7 mouse cellular contexts compared by ENCODE assay signal in the genomic region with DNA sequence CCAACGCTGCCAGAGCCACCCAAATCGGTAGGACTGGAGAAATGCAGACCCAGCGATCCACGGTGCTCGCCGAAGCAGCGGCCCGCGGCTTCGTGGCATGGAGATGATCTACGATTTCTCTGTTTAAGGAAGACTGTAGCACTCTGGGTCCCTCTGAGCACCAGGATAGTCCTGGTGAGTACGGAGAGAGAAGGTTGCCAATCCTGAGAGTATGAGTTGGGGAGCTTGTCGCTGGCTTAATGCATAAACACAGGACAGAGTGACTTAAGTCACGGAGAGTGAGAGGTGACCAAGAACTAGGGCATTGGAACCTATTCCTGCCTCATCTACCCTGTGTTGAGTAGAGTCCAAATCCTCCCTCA. TPM values are rescaled to one million over a fixed set of nuclear protein-coding genes. Genes with fewer than 3 reads are reported as not detected.
A peak's percentile ranks its signal among the peaks of the same experiment; 100 is the strongest.
DNase-seq lines count a peak whose midpoint lies in the region; ATAC-seq and TF ChIP-seq lines count a peak whose summit lies in the region.

No protein-coding gene starts in this region.

- peak overlapping the region; percentile 87 for H3K4me3 ChIP-seq in lung, embryonic 15.5 days
- H3K4me3 ChIP-seq in forebrain, embryonic 10.5 days: peak overlapping the region; percentile 89
- peak overlapping the region; percentile 86 for H3K4me3 ChIP-seq in limb, embryonic 12.5 days (replicated peaks)
- H3K4me3 ChIP-seq in olfactory bulb, adult 2 months (ENCODE audit: insufficient read depth, low read depth, low read length): peak overlapping the region; percentile 65

- under 1% methylated on average over 14 of the region's 14 CpGs for WGBS in lung, embryonic 15.5 days
- under 1% methylated on average over 14 of the region's 14 CpGs for WGBS in forebrain, embryonic 10.5 days
- 0% methylated on average over 14 of the region's 14 CpGs for WGBS in limb, embryonic 12.5 days
- 2% methylated on average over 14 of the region's 14 CpGs for WGBS in olfactory bulb, adult 2 months

- H3K4me1 ChIP-seq in lung, embryonic 15.5 days: peaks cover 25% of the 10 kb centered on the region
- H3K4me1 ChIP-seq in forebrain, embryonic 10.5 days: peaks cover 27% of the 10 kb centered on the region
- peaks cover 20% of the 10 kb centered on the region for H3K4me1 ChIP-seq in limb, embryonic 12.5 days (replicated peaks)
- H3K4me1 ChIP-seq in olfactory bulb, adult 2 months (ENCODE audit: control insufficient read depth, insufficient read depth, low read length): peaks cover 7% of the 10 kb centered on the region

- TF ChIP-seq CTCF in olfactory bulb, adult 2 months (IDR thresholded peaks at IDR 0.05; ENCODE audit: insufficient read depth, low read depth, low read length): no peak

- no peaks in the 10 kb centered on the region for H3K9me3 ChIP-seq in lung, embryonic 15.5 days
- H3K9me3 ChIP-seq in forebrain, embryonic 10.5 days: no peaks in the 10 kb centered on the region
- no peaks in the 10 kb centered on the region for H3K9me3 ChIP-seq in limb, embryonic 12.5 days

- ATAC-seq in lung, embryonic 15.5 days (ENCODE audit: borderline replicate concordance, extremely low read depth, low FRiP score, low TSS enrichment): peak; percentile 3; the same call in 1 of the 2 replicates
- peak; percentile 4; the same call in 1 of the 2 replicates for ATAC-seq in limb, embryonic 12.5 days (ENCODE audit: insufficient number of reproducible peaks, insufficient read depth, low FRiP score, low TSS enrichment, low read depth)
- no peak for ATAC-seq in inflammation-experienced regulatory T-cells, adult 6 months

- TF ChIP-seq POLR2A in olfactory bulb, adult 2 months (IDR thresholded peaks at IDR 0.05; ENCODE audit: insufficient read depth, low read depth, low read length): no peak

- DNase-seq in lung, postnatal 10 days: no peak
- DNase-seq in forebrain, embryonic 10.5 days (ENCODE audit: extremely low spot score, low spot score): no peak
- no peak for DNase-seq in cerebellum, adult 11-12 months

- no peaks in the 10 kb centered on the region for H3K27me3 ChIP-seq in lung, embryonic 15.5 days
- H3K27me3 ChIP-seq in forebrain, embryonic 10.5 days (ENCODE audit: poor library complexity, severe bottlenecking): no peaks in the 10 kb centered on the region
- H3K27me3 ChIP-seq in limb, embryonic 12.5 days: no peaks in the 10 kb centered on the region

- H3K36me3 ChIP-seq in lung, embryonic 15.5 days: peaks cover 38% of the 10 kb centered on the region
- peaks cover 67% of the 10 kb centered on the region for H3K36me3 ChIP-seq in forebrain, embryonic 10.5 days (replicated peaks)
- peaks cover 61% of the 10 kb centered on the region for H3K36me3 ChIP-seq in limb, embryonic 12.5 days

- H3K27ac ChIP-seq in lung, embryonic 15.5 days: peak overlapping the region; percentile 97
- H3K27ac ChIP-seq in forebrain, embryonic 10.5 days: peak overlapping the region; percentile 94
- H3K27ac ChIP-seq in limb, embryonic 12.5 days: peak overlapping the region; percentile 97
- 0 out of 2 replicates have a peak overlapping the region, but pooled peaks have one; percentile 27 for H3K27ac ChIP-seq in olfactory bulb, adult 2 months (ENCODE audit: insufficient read depth, low read depth, low read length)

- H3K9ac ChIP-seq in lung, embryonic 15.5 days: peak overlapping the region; percentile 93
- H3K9ac ChIP-seq in limb, embryonic 12.5 days (replicated peaks): peak overlapping the region; percentile 90

- H3K4me2 ChIP-seq in lung, embryonic 15.5 days: peak overlapping the region; percentile 93
- H3K4me2 ChIP-seq in limb, embryonic 12.5 days: peak overlapping the region; percentile 81

RNA-seq across cellular contexts. Expression of gene Zkscan17, which starts 19.9 kb away (rescaled TPM):
- 25.4 and 25.5 TPM in 2 replicates for polyA plus RNA-seq in lung, embryonic 15.5 days (2015; fragmentation: Nextera tagmentation; extraction: Ambion mirVana)
- polyA plus RNA-seq in forebrain, embryonic 10.5 days (2016; fragmentation: Nextera tagmentation; extraction: Ambion mirVana): 43.1 and 44.2 TPM in 2 replicates
- 34.6 and 36.0 TPM in 2 replicates for polyA plus RNA-seq in limb, embryonic 12.5 days (2016; fragmentation: Nextera tagmentation; extraction: Ambion mirVana)
- not detected in 2 replicates for polyA plus RNA-seq in olfactory bulb, adult 2 months (2012; ENCODE audit: insufficient read depth, insufficient read length, low replicate concordance, missing spikeins)
- 10 to 100 TPM in 1 of 3 experiments, 1 to 10 TPM in 2; 9.3 to 10.0 (median 9.7) TPM for polyA plus RNA-seq in inflammation-experienced regulatory T-cells, adult 6 months (2017; shearing (Covaris generic))

RNA-seq across cellular contexts. Expression of gene Zfp867, which starts 34.4 kb away (rescaled TPM):
- polyA plus RNA-seq in lung, embryonic 15.5 days (2015; fragmentation: Nextera tagmentation; extraction: Ambion mirVana): 8.1 and 8.2 TPM in 2 replicates
- polyA plus RNA-seq in forebrain, embryonic 10.5 days (2016; fragmentation: Nextera tagmentation; extraction: Ambion mirVana): 8.9 and 9.3 TPM in 2 replicates
- polyA plus RNA-seq in limb, embryonic 12.5 days (2016; fragmentation: Nextera tagmentation; extraction: Ambion mirVana): 8.8 and 9.5 TPM in 2 replicates
- not detected in 2 replicates for polyA plus RNA-seq in olfactory bulb, adult 2 months (2012; ENCODE audit: insufficient read depth, insufficient read length, low replicate concordance, missing spikeins)
- 1 to 10 TPM; 4.1 to 4.7 (median 4.2) TPM for polyA plus RNA-seq in inflammation-experienced regulatory T-cells, adult 6 months (2017; shearing (Covaris generic))

RNA-seq across cellular contexts. Expression of gene Nlrp3, which starts 34.7 kb away (rescaled TPM):
- 0.24 and 0.42 TPM in 2 replicates for polyA plus RNA-seq in lung, embryonic 15.5 days (2015; fragmentation: Nextera tagmentation; extraction: Ambion mirVana)
- 0.04 TPM in 1 of 2 replicates, not detected in the other for polyA plus RNA-seq in forebrain, embryonic 10.5 days (2016; fragmentation: Nextera tagmentation; extraction: Ambion mirVana)
- 0.35 TPM in 1 of 2 replicates, not detected in the other for polyA plus RNA-seq in limb, embryonic 12.5 days (2016; fragmentation: Nextera tagmentation; extraction: Ambion mirVana)
- polyA plus RNA-seq in olfactory bulb, adult 2 months (2012; ENCODE audit: insufficient read depth, insufficient read length, low replicate concordance, missing spikeins): not detected in 2 replicates
- not detected for polyA plus RNA-seq in inflammation-experienced regulatory T-cells, adult 6 months (2017; shearing (Covaris generic))

RNA-seq across cellular contexts. Expression of gene Snap47, which starts 55.7 kb away (rescaled TPM):
- 94.3 and 98.9 TPM in 2 replicates for polyA plus RNA-seq in lung, embryonic 15.5 days (2015; fragmentation: Nextera tagmentation; extraction: Ambion mirVana)
- polyA plus RNA-seq in forebrain, embryonic 10.5 days (2016; fragmentation: Nextera tagmentation; extraction: Ambion mirVana): 111 and 114 TPM in 2 replicates
- 142 and 145 TPM in 2 replicates for polyA plus RNA-seq in limb, embryonic 12.5 days (2016; fragmentation: Nextera tagmentation; extraction: Ambion mirVana)
- 397 TPM in 1 of 2 replicates, not detected in the other for polyA plus RNA-seq in olfactory bulb, adult 2 months (2012; ENCODE audit: insufficient read depth, insufficient read length, low replicate concordance, missing spikeins)
- 10 to 100 TPM; 42.0 to 62.2 (median 50.1) TPM for polyA plus RNA-seq in inflammation-experienced regulatory T-cells, adult 6 months (2017; shearing (Covaris generic))

RNA-seq across cellular contexts. Expression of gene Jmjd4, which starts 56.8 kb away (rescaled TPM):
- polyA plus RNA-seq in lung, embryonic 15.5 days (2015; fragmentation: Nextera tagmentation; extraction: Ambion mirVana): 10.6 and 11.4 TPM in 2 replicates
- polyA plus RNA-seq in forebrain, embryonic 10.5 days (2016; fragmentation: Nextera tagmentation; extraction: Ambion mirVana): 19.7 and 20.9 TPM in 2 replicates
- 17.4 and 18.6 TPM in 2 replicates for polyA plus RNA-seq in limb, embryonic 12.5 days (2016; fragmentation: Nextera tagmentation; extraction: Ambion mirVana)
- not detected in 2 replicates for polyA plus RNA-seq in olfactory bulb, adult 2 months (2012; ENCODE audit: insufficient read depth, insufficient read length, low replicate concordance, missing spikeins)
- polyA plus RNA-seq in inflammation-experienced regulatory T-cells, adult 6 months (2017; shearing (Covaris generic)): 1 to 10 TPM; 3.6 to 5.8 (median 5.2) TPM

Comparison
In these comparisons a context has a peak if more than half of its experiments do, and no peak if none do; other contexts are left out.
1. H3K27ac ChIP-seq: peak in every context shown above with its lines; median percentile 97 in lung, embryonic 15.5 days; 97 in limb, embryonic 12.5 days; 94 in forebrain, embryonic 10.5 days; 27 in olfactory bulb, adult 2 months.
2. RNA of gene Zkscan17, which starts 19.9 kb away (polyA plus RNA-seq): 43.1 to 44.2 TPM in forebrain, embryonic 10.5 days, 34.6 to 36.0 TPM in limb, embryonic 12.5 days, 25.4 to 25.5 TPM in lung, embryonic 15.5 days and 9.3 to 10.0 TPM in inflammation-experienced regulatory T-cells, adult 6 months; not detected in olfactory bulb, adult 2 months; every median in the first group is over 10 times any median in the second.
3. Peak in every context shown above with its lines, with median percentiles within 50 percentile points of each other: H3K4me3 ChIP-seq.